Mouse (Mus musculus) adrenal gland, postnatal 4 days (tissue): ENCODE results near the gene Kifap3. TPM values are rescaled to one million over a fixed set of nuclear protein-coding genes. Genes with fewer than 3 reads are reported as not detected.

Source experiments
- DNase-seq, 2 experiments: peaks; one replicate each; pipeline ENCODE4 v3.0.0; 2021 to 2022; ENCODE audit warnings: low spot score in 2 of 2, mixed read lengths in 2 of 2
- total RNA-seq, 2 experiments: library from RNA; stranded (reverse); gene quantifications; 2 replicates each; pipeline ENCODE4 v1.2.3; 2021

Kifap3 gene
- total RNA-seq, 2 experiments from 2014 or later: 25.0 to 27.2 TPM

DNA sequence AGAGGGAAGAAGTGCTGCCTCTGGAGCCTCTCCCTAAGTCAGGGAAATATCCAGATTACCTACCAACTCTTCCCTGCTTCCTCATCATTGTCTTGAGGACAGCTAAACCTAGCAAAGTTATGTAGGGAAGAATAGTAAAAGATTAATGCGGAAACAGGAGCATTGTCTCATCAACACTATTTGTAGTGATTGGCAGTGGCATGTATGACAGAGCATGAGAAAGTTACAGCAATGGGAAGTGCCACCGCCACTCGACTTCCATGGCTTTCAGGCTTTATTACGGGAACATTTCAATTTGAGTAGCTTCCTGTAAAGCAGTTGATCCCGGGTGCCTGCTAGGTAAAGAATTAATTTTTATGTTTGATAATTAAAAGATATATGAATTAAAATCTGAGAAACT, 113.9 kb downstream of the Kifap3 start:
- DNase-seq: no peak

DNA sequence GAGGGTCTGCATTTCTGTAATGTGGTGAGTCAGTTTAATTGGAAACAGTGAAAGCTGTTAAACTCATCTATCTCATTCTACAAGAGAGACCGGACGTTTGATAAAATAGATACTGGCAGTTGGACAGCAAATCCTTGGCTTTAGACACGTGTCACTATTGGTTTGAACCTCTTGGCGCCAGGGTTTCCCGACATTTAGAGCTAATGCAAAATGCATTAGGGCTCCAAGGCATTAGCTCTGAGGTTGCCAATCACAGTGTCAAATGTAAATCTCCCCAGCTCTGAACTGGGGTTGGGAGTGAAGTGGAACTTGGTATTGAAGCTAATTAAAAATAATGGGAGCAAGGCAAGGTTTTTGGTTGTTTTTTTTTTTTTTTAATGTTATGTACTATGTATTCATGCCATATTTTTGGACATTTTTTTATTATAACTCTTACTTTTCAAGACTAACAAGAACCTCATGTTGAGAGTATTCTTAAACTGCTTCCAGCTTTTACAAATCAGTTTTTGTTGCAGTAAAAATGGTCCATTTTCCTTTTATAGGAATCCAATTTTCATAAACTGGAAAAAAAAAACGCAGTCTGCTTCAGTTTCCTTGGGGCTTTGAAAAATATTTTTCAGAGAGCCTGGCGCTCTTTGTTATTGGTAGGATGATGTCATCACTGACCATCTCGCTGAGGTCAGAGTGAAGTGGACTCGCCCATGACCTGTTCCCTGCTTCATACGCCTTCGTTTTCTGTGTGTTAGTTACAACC, 114.6 kb downstream of the Kifap3 start:
- no peak for DNase-seq

DNA sequence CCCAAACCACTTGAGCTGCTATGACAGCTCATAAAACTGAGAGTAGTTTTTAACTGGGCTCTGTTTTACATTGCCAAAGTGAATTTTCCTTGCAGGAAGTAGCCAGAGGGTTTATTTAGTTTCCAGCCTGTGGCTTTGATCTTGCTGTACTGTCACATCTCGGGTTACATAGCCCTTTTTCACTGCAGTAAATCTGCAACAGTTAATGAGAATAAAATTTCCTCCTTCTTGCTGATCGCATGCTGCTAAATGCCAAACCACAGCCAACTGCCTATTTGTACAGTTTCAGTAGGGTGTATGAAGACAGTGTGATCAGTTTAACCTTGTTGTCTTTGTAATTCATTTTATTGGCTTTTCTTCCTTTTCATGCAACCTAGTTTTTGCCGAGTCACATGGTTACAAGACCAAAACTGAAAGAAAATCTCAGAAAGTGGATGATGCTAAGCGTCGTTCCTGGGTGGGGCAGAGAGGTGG, 118.9 kb downstream of the Kifap3 start:
- DNase-seq: no peak

DNA sequence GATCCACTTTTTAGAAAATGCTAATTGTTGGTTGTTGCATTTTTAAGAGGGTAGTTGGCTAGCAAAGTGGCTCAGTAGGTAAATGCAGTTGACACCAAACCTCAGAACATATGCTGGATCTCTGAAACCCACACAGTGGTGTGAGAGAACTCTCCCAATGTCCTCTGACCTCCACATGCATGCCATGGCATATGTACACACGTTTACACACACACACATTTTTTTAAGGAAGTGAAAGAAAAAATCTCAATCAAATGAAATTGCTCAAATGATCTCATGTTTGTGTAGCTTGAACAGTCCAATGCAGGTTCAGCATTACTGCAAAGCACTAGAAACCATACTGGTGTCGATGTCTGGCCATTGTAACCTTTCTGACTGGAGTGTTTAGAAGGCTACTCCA, 120.2 kb downstream of the Kifap3 start:
- DNase-seq: no peak

DNA sequence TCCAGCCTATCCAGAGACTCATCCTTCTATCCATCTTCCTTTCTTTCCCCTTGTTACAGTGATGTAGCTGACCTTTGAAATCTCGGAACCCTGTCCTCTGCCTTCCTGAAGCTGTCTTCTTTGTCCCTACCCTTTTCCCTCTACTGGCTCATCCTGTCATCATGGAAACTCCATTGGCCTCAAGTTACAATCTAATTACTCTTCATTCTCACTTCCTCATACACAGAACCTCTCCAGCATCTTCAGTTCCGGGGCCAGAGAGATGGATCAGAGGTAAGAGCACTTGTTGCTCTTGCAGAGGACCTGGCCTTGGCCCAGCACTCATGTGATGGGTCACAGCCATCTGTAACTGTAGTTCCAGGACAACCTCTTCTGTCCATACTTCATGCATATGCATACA, 120.8 kb downstream of the Kifap3 start:
- DNase-seq: no peak

DNA sequence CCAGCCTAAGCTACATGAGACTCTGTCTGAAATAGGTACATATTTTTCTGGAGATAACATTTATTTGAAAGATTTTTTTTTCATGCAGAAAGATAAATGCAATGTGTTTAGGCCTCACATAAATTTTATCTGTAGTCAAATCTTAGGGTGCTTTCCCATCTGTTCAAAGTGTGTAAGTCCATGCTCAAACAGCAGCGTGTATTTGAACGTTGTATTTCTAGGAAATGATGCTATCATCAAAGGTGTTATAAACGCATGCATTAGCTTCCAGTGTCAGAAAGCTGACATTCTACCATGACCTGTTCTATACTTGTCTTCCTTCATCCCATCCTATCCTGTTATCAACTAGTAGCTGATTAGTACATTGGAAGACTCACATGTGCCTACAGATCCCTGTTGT, 124.0 kb downstream of the Kifap3 start:
- no peak for DNase-seq

DNA sequence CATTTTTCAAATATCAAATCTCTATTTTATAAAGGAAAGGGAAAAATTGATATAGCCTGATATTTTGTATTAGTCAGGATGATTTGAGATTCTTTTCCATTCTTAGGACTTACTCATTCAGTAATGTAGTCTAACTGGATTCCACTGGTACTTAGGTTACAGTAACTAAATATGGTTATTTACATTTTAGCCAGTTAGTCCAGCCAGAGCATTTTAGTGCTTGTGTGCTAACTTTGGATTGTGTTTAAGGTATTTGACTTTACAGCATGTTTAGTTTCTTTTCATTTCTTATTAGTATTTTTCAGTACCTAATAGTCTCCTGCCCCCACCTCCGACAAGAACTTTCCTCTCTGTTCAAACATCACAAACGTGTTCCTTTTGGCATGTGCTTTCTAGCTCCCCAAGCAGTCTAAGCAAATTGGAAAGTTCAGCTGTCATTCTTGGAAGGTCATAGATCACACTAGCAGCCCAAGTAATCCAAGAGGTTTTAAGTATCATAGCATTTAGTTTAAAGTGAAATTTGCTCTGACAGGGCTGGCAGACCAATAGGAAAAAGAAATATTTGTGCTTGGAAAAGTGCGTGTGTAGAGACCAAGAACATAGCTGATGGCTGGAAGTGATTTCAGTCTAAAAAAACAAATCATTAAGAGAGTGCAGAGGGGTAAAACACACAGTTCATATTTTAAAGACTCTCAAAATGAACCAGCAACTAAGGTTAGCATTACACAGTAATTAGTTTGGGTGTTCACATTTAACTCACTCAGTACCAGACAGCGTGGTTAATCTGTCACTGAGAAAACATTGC, 127.8 kb downstream of the Kifap3 start:
- no peak for DNase-seq

DNA sequence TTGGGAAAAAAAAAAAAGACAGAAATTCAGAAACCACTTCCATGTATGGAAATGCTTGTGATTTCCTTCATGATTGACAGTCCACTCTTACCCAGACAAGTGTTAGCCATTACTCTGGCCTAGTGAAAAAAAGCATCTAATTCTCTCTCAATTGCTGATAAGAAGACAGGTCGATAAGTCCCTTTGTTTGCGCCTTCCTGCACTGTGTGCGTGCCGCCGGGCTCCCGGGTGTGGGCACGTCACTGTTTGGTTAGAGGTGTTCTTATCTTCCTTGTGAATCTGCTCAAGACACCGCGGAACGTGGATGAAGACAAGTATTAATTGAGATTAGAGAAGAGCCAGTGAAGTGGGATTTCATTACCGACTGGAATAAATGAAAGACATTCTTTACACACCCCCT, 129.0 kb downstream of the Kifap3 start:
- no peak for DNase-seq

DNA sequence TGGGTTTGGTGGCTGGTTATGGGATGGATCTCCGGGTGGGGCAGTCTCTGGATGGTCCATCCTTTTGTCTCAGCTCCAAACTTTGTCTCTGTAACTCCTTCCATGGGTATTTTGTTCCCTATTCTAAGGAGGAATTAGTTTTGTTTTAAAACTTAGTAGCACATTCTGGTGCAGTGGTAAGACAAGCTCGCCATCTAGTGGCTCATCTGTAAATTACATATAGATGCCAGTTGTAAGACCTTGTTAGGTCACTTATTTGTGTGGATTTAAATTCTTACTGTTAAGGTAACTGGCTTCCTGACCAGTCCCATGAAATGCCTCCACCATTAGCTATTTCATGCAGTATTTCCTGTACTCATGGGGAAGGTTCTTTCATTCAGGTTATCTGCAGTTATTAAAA, 131.0 kb downstream of the Kifap3 start:
- DNase-seq: no peak

DNA sequence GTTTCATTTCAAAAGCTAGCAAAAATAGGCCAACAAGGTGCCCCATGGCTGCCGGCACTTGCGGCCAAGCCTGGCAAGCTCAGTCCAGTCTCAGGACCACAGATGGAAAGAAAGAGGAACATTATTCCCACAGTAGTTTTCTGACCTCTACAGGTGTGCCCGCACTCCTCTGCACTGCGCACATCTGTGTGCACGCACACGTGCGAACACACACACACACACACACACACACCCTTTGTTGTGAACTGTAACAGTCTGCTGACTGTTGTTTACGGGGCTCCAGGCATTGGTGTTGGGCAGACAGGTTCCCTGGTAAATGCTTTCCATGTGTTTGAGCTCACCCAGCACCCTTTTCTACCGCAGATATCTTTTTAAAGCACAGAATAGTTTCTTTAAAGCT, 131.4 kb downstream of the Kifap3 start:
- no peak for DNase-seq

DNA sequence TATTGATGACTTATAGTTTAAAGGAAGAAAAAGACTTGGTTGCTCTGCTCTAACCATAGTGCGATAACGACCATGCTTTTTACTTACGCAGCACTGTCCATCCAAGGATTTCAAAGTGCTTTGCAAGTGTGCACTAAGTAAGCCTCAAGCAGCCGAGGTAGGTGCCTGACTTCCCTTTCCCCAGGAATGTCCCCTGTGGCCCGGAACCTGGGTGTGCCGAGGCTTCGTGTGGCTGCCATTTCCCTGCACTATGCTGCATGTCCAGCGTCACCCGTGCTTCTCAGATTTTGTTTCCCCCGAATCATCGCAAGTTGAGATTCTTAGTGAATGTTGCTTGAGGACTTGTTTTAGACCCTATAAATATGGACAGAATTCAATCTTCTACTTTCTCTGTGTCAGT, 132.6 kb downstream of the Kifap3 start:
- no peak for DNase-seq

DNA sequence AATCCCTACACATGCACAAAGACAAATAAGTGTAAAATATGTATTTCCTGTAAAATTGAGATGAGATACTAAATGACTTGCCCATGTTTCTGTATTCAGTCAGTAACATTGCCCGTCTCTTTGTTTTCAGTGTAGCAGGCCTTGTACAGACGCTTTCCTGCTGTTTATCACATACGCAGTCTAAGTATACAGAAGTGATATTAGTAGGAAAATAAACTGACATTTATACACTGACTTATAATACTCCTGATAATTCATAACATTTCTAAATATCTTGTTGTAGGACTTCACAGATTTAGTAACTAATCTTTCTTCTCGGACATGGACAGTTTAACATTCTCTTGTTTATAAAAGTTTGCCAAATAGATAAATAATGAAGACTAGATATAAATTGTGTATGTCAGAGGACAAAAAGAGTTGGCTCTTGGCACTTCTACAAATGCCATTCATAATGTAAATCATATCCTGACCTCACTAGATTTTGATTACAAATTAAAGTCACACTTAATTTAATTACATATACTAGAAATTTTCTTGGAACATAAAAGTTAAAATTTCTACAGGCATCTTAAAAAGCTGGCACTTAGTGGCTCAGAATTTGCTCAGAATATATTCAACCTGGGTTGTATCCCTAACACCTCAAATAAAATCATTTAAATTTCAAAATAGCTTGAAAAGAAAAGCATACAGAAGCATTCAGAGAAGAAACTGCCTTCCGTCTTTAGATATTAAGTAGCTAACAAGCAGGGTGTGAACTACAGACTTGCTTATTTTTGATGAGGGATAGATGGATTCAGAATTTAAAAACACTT, 138.2 kb downstream of the Kifap3 start:
- DNase-seq: no peak

DNA sequence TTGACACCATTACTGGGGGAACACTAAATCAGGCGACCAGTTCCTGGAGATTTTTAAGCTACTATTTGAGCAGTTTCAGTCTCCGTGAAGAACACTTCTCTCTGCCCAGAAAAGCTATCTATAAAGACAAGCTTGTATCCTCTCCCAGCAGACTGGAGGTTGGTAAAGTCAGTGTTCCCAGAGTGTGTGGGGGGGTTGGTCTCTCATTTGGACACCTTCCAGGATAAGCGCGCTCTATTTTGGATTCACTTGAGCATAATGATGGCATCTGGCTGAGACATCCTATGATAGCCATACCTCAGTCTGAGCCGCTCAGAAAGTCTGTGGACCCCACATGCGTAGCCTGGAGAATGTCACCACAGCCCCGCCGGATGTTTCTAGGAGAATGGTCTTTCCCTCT, 144.7 kb downstream of the Kifap3 start:
- no peak for DNase-seq

DNA sequence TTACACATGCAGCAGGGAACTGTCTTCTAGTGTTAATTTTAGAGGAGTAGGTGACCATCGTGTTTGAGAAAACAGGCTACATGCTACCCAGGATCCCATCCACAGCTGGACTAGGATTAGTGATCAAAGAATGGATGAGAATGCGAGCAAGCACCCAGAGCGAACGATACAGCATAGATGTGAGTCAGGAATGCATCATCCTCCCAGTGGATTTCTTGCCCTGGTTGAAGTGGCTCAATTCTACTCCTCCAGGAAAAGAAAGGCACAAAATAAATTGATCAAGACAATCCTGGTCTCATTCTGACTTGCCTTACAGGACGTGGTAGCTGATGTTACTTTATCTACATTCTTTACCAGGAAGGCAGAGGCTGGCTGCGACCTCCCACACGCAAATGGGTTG, 149.5 kb downstream of the Kifap3 start, which contains the start of gene Scyl3:
TSS of gene Scyl3 (plus strand) at position 255 of the 400 bp plus-strand sequence.
- no peak for DNase-seq

DNA sequence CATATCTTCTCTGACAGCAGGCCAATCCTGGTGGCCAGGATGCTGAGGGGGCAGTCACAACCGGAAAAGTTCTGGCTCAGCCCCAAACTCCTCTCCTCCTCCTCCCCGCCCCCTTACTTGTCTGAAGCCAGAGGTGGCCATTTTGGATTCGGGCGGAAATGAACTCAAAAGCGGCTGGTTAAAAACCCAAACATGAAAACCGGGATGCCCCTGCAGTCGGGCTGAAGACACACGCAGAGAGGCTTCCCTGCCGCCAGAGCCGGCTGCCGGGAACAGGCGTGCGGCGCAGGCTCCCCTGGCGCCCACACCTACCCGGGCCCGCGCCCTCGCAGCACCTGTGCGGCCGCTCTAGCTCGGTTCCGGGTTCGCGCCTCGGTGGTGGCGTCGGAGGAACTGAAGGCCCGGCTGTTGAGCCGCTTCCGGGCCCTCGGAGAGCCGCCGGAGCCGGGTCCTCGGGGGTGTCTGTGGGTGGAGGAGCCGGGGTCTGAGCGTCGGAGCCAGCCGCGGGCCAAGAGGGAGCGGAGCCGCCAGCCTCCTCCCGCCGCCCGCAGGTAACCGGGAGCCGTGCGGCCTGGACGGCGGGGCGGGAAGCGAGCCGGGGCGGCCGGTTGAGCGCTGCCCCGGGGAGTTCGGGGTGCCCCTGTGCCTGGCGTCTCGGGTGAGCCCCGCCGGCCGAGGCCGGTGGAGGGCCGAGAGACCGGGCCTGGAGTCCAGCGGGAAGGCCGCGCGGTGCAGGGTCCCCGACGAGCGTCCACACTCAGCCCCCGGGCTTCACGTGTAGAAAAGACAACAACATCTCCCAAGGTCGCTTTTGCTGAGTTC, 150.5 kb downstream of the Kifap3 start:
- peak; percentile 55 to 78 for DNase-seq

DNA sequence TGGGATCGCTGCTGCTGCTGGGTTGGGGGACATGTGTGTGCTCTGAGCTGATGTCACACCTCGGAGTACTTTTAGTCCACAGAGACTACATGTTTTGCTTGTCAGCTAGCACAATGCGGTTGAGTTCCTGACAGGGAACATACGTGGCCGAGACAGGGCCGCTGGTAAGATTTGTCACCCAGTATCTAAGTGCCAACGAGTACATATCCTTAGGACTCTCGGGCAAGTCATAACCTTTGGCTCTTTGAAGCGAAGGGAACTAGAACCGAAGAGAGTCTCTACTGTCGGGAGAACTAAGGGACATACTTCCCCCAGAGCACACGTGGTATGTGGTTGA, 151.0 kb downstream of the Kifap3 start:
- DNase-seq: no peak

DNA sequence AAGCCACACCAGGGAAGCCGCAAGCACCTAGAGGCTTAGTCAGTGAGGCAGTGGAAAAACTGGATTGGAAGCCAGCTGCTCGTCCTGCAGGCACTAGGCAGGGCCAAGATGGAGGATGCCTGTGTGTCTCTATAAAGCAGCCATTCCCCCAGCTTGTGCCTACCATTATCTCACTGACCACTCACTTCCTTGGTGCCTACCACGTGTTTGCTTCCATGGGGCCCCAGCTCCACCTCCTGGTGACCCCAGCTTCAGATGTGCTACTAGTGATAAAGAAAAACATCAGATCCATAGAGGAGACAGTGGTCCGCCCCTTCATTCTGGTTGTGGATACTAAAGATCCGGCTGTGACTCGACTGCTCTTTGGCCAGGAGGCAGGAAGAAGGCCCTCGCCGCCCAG, 152.4 kb downstream of the Kifap3 start:
- no peak for DNase-seq

DNA sequence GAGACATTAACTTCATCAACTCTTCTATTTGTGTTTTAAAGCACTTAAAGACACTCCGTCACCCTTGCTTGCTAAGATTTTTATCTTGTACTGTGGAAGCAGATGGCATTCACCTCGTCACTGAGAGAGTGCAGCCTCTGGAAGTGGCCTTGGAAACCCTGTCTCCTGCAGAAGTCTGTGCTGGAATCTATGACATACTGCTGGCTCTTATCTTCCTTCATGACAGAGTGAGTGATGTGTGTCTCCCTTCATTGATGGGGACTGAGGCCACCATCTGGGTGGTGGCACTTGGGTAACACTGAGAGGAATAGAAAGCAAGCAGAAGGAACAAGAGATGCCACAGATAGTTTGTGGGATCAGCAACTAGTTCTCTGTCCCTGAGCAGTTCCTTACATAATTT, 155.2 kb downstream of the Kifap3 start:
- no peak for DNase-seq

DNA sequence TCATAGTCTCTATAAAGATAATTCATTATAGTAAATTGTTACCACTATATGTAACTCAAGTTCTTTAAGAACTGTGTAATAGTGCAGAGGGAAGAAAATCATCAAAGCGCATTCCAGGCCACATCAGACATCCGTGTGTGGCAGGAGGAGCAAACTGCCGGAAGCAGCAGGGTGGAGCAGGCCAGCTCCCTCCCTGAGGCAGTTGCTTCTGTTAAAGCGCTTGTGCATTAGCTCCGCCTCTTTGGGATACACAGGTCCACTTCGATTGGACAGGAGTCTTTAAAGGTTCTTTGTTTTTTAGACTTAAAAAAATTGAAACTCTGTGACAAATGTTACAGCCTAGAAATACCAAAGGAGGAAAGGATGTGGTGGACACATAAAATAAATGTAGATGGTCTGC, 162.7 kb downstream of the Kifap3 start:
- no peak for DNase-seq

DNA sequence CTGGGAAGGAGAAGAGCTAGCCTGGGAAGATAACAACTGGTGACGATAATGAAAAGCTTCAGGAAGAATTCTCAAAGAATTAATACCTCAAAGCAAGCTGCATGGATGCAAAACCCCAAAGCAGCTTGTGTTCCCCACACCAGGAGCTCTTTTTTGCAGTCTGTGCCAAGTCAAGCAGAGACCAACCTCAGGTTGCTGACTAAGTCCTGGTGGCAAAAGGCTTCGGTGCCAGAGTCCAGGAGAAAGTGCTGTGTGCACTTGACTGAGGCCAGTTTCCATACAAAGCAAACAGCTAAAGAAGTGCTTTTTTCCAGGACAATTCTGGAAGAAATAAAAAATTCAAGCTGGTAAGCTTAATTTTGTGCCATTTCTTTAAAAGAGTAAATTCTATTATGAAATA, 174.0 kb downstream of the Kifap3 start:
- no peak for DNase-seq

DNA sequence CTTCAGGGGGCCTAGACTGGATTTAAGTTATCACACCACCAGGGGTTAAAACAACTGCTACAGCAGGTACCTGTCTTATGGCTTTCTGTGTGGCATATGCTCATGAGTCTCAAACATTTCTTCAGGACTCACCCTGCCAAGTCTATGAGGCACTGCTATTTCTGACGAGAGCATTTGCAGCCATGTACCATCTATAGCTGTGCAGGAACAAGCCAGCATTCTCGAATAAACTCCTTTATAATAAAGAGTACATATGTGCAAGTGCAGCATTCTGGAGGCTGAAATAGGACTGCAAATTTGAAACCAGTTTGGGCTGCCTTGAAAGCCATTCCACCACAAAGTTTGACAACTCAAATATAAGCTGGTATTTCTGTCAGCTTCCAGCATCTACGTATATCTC, 178.7 kb downstream of the Kifap3 start:
- DNase-seq: no peak
